Mouse (Mus musculus): ENCODE results near the gene Dap3.

DNA sequence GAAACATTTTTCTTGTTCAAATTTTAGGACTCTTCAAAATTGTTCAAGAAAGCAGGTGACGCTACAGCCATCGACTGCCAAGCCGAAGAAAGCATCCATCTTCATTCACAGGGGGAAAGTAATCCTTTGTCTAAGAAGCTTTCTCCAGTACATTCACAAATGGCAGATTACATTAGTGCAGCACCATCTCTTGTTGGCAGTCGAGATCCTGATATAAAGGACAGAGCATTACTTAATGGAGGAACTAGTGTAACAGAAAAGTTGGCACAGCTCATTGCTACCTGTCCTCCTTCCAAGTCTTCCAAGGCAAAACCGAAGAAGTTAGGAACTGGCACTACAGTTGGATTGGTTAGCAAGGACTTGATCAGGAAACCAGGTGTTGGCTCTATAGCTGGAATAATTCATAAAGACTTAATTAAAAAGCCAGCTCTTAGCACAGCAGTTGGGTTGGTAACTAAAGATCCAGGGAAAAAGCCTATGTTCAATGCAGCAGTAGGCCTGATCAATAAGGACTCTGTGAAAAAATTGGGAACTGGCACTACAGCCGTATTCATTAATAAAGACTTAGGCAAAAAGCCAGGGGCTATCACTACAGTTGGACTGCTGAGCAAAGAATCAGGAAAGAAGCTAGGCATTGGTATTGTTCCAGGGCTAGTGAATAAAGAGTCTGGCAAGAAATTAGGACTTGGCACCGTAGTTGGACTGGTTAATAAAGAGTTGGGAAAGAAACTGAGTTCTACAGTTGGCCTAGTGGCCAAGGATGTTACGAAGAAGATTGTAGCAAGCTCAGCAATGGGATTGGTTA lies 30.4 kb upstream of the Dap3 start:
- TF ChIP-seq CTCF (IDR thresholded peaks at IDR 0.05; ENCODE audit: low read depth, low read length) (no peak), POLR2A (IDR thresholded peaks at IDR 0.05; ENCODE audit: extremely low read depth, insufficient read depth, low read length) (no peak)
